Mouse (Mus musculus) MEL (cell line): ENCODE measurements at regions not wholly inside any gene's neighbourhood (a gene's known extent, or its start where the extent isn't known, plus 50 kb on each side); places are given as distances from the start of the nearest gene placed in this dataset.

Experiments used
- DNase-seq: peaks from one replicate; pipeline ENCODE4 v3.0.0; 2011; ENCODE audit warnings: low read depth, low spot score
- H3K27ac ChIP-seq: 2 replicates; pipeline ENCODE4 v1.5.1; 2012; ENCODE audit warnings: low read depth, mild to moderate bottlenecking, control low read depth, low read length, moderate library complexity; ENCODE audit not compliant: control insufficient read depth
- H3K27me3 ChIP-seq, 2 experiments: fragments of 150-350 bp in 1 of 2; sonication (generic) in 1 of 2; 2 replicates each; pipeline ENCODE4 v1.6.1; 2012; ENCODE audit warnings: low read length in 2 of 2, mild to moderate bottlenecking in 2 of 2, improper control_type of control experiment in 1 of 2, moderate library complexity in 1 of 2; ENCODE audit not compliant: insufficient read depth in 2 of 2, control insufficient read depth in 1 of 2
- H3K36me3 ChIP-seq, 2 experiments: 2 replicates each; pipeline ENCODE4 v1.6.1; 2012 to 2014; ENCODE audit warnings: low read length in 2 of 2, improper control_type of control experiment in 1 of 2, inconsistent platforms in 1 of 2, mild to moderate bottlenecking in 1 of 2; ENCODE audit not compliant: insufficient read depth in 2 of 2, control insufficient read depth in 1 of 2
- H3K4me1 ChIP-seq, 2 experiments: fragments of 150-350 bp in 1 of 2; sonication (generic) in 1 of 2; 2 replicates each; pipeline ENCODE4 v1.6.1; 2012; ENCODE audit warnings: low read length in 2 of 2, improper control_type of control experiment in 1 of 2, mild to moderate bottlenecking in 1 of 2; ENCODE audit not compliant: insufficient read depth in 2 of 2, control insufficient read depth in 1 of 2
- H3K4me3 ChIP-seq, 2 experiments: fragments of 150-350 bp in 1 of 2; sonication (generic) in 1 of 2; 2 replicates each; pipeline ENCODE4 v1.5.1; 2012; ENCODE audit warnings: low read depth in 2 of 2, low read length in 2 of 2, mild to moderate bottlenecking in 2 of 2, moderate library complexity in 2 of 2, control low read depth in 1 of 2, improper control_type of control experiment in 1 of 2; ENCODE audit not compliant: control insufficient read depth in 1 of 2, insufficient read depth in 1 of 2
- H3K79me2 ChIP-seq: 2 replicates; pipeline ENCODE4 v1.6.1; 2012; ENCODE audit warnings: mild to moderate bottlenecking, low read length, moderate library complexity; ENCODE audit not compliant: control insufficient read depth, poor library complexity, insufficient read depth
- H3K9ac ChIP-seq: 2 replicates; pipeline ENCODE4 v1.6.1; 2012; ENCODE audit warnings: low read depth, mild to moderate bottlenecking, control low read depth, low read length, moderate library complexity; ENCODE audit not compliant: control insufficient read depth, poor library complexity, severe bottlenecking
- H3K9me3 ChIP-seq: fragments of 150-350 bp; sonication (generic); replicated peaks from 2 replicates; pipeline ENCODE4 v1.6.1; 2012; ENCODE audit warnings: mild to moderate bottlenecking, low read length, improper control_type of control experiment, moderate library complexity; ENCODE audit not compliant: insufficient read depth
- CHD1 ChIP-seq: IDR thresholded peaks from 2 replicates; pipeline ENCODE4 v1.6.1; 2012; ENCODE audit warnings: low read depth, mild to moderate bottlenecking, inconsistent platforms, low read length, improper control_type of control experiment
- E2F4 ChIP-seq: IDR thresholded peaks from 2 replicates; pipeline ENCODE4 v1.6.1; 2011; ENCODE audit warnings: low read depth, low read length, improper control_type of control experiment, borderline replicate concordance
- ELF1 ChIP-seq: IDR thresholded peaks from 2 replicates; pipeline ENCODE4 v1.6.1; 2014; ENCODE audit warnings: low read depth, mild to moderate bottlenecking, inconsistent platforms, low read length, improper control_type of control experiment, moderate library complexity
- EP300 ChIP-seq, 2 experiments: IDR thresholded peaks; 2 replicates each; pipeline ENCODE4 v1.6.1; 2011; ENCODE audit warnings: improper control_type of control experiment in 2 of 2, low read length in 2 of 2, low read depth in 1 of 2, mild to moderate bottlenecking in 1 of 2
- JUND ChIP-seq: IDR thresholded peaks from 2 replicates; pipeline ENCODE4 v1.6.1; 2011; ENCODE audit warnings: low read depth, mild to moderate bottlenecking, improper control_type of control experiment, low read length
- MAFK ChIP-seq: IDR thresholded peaks from 2 replicates; pipeline ENCODE4 v1.6.1; 2011; ENCODE audit warnings: low read depth, mild to moderate bottlenecking, low read length, improper control_type of control experiment, borderline replicate concordance
- MEF2A ChIP-seq: IDR thresholded peaks from 2 replicates; pipeline ENCODE4 v1.6.1; 2014; ENCODE audit warnings: low read depth, mild to moderate bottlenecking, inconsistent platforms, low read length, improper control_type of control experiment; ENCODE audit not compliant: poor library complexity, insufficient replicate concordance, severe bottlenecking; ENCODE audit errors: extremely low read depth
- NELFE ChIP-seq: IDR thresholded peaks from 2 replicates; pipeline ENCODE4 v1.6.1; 2011; ENCODE audit warnings: low read depth, low read length, improper control_type of control experiment
- POLR2AphosphoS5 ChIP-seq: IDR thresholded peaks from 2 replicates; pipeline ENCODE4 v1.6.1; 2012; ENCODE audit warnings: low read depth, borderline replicate concordance, mild to moderate bottlenecking, inconsistent platforms, low read length, moderate library complexity, mixed read lengths
- SIN3A ChIP-seq: IDR thresholded peaks from 2 replicates; pipeline ENCODE4 v1.6.1; 2012; ENCODE audit warnings: low read length, improper control_type of control experiment, inconsistent platforms
- USF1 ChIP-seq: IDR thresholded peaks from 2 replicates; pipeline ENCODE4 v1.6.1; 2014; ENCODE audit warnings: low read depth, mild to moderate bottlenecking, inconsistent platforms, low read length, improper control_type of control experiment, moderate library complexity
- USF2 ChIP-seq, 2 experiments: IDR thresholded peaks; 2 replicates each; pipeline ENCODE4 v1.6.1; 2011 to 2012; ENCODE audit warnings: improper control_type of control experiment in 2 of 2, low read length in 2 of 2, borderline replicate concordance in 1 of 2, inconsistent platforms in 1 of 2, low read depth in 1 of 2, mild to moderate bottlenecking in 1 of 2; ENCODE audit not compliant: insufficient read depth in 1 of 2
- ZC3H11A ChIP-seq: IDR thresholded peaks from 2 replicates; pipeline ENCODE4 v1.6.1; 2012; ENCODE audit warnings: low read depth, mild to moderate bottlenecking, inconsistent platforms, low read length, improper control_type of control experiment

GRCm38 (mm10) chr3:148564716-148565115 lies 425.6 kb downstream of the Adgrl2 start (continued):
- TF ChIP-seq MAFK (no peak), USF1 (no peak)

GRCm38 (mm10) chr3:148561211-148561610 lies 429.1 kb downstream of the Adgrl2 start:
- H3K4me3 ChIP-seq: no peak overlapping the region
- H3K9me3 ChIP-seq: no peaks in the 10 kb centered on the region
- no peaks in the 10 kb centered on the region for H3K79me2 ChIP-seq
- no peak overlapping the region for H3K27ac ChIP-seq
- H3K4me1 ChIP-seq: no peaks in the 10 kb centered on the region
- H3K9ac ChIP-seq: no peak overlapping the region
- no peaks in the 10 kb centered on the region for H3K27me3 ChIP-seq
- H3K36me3 ChIP-seq: no peaks in the 10 kb centered on the region
- no peak for TF ChIP-seq EP300 (IDR thresholded peaks at IDR 0.05; ENCODE audit: low read depth in 1 of 2, low read length in 2 of 2)
- TF ChIP-seq CHD1: no peak
- no peak for TF ChIP-seq POLR2AphosphoS5
- TF ChIP-seq, all 39 proteins: peak for 0
- no peak for DNase-seq

GRCm38 (mm10) chr3:148559752-148560460 lies 430.4 kb downstream of the Adgrl2 start:
- H3K27ac ChIP-seq: no peak overlapping the region
- no peaks in the 10 kb centered on the region for H3K4me1 ChIP-seq
- H3K9ac ChIP-seq: no peak overlapping the region
- TF ChIP-seq MEF2A (no peak), ZC3H11A (no peak), USF2 (IDR thresholded peaks at IDR 0.05; ENCODE audit: borderline replicate concordance in 1 of 2, insufficient read depth in 1 of 2, low read depth in 1 of 2, low read length in 2 of 2) (no peak), SIN3A (no peak), NELFE (no peak), JUND (no peak), E2F4 (no peak), POLR2AphosphoS5 (no peak), ELF1 (no peak)
- no peaks in the 10 kb centered on the region for H3K27me3 ChIP-seq
- no peak overlapping the region for H3K4me3 ChIP-seq
- no peaks in the 10 kb centered on the region for H3K9me3 ChIP-seq
- no peaks in the 10 kb centered on the region for H3K79me2 ChIP-seq
- DNase-seq: no peak
- H3K36me3 ChIP-seq: no peaks in the 10 kb centered on the region
